Mouse (Mus musculus): ENCODE measurements at regions not wholly inside any gene's neighbourhood (a gene's known extent, or its start where the extent isn't known, plus 50 kb on each side); places are given as distances from the start of the nearest gene placed in this dataset.

GRCm38 (mm10) chr4:152647620-152648019 lies 169.9 kb upstream of the Kcnab2 start:
- WGBS: 55% methylated on average over 7 of the region's 7 CpGs
- Histone ChIP-seq H3K27me3 (ENCODE audit: control insufficient read depth, insufficient read depth, low read length) (no peaks in the 10 kb centered on the region), H3K36me3 (ENCODE audit: control insufficient read depth, insufficient read depth, low read length) (no peaks in the 10 kb centered on the region), H3K4me2 (replicated peaks; ENCODE audit: low read depth, low read length) (no peak overlapping the region), H3K4me3 (ENCODE audit: low read depth, low read length) (no peak overlapping the region), H3K9me3 (ENCODE audit: control insufficient read depth, low read depth, low read length) (no peaks in the 10 kb centered on the region), H3K27ac (ENCODE audit: low read length) (no peak overlapping the region), H3K4me1 (ENCODE audit: control insufficient read depth, insufficient read depth, low read length) (no peaks in the 10 kb centered on the region), H3K9ac (replicated peaks; ENCODE audit: low read depth, low read length) (no peak overlapping the region)
- no peak for ATAC-seq (ENCODE audit: insufficient number of reproducible peaks, insufficient read depth, low FRiP score, low read depth)

- Histone ChIP-seq H3K27me3 (ENCODE audit: control insufficient read depth, insufficient read depth, low read length) (no peaks in the 10 kb centered on the region), H3K36me3 (ENCODE audit: control insufficient read depth, insufficient read depth, low read length) (no peaks in the 10 kb centered on the region), H3K4me1 (ENCODE audit: control insufficient read depth, insufficient read depth, low read length) (no peaks in the 10 kb centered on the region), H3K9me3 (ENCODE audit: control insufficient read depth, low read depth, low read length) (no peaks in the 10 kb centered on the region), H3K4me2 (replicated peaks; ENCODE audit: low read depth, low read length) (no peak overlapping the region), H3K9ac (replicated peaks; ENCODE audit: low read depth, low read length) (no peak overlapping the region), H3K27ac (ENCODE audit: low read length) (no peak overlapping the region), H3K4me3 (ENCODE audit: low read depth, low read length) (no peak overlapping the region)
- no peak for ATAC-seq (ENCODE audit: insufficient number of reproducible peaks, insufficient read depth, low FRiP score, low read depth)
- 90% methylated on average over 14 of the region's 14 CpGs for WGBS
Measured at GRCm38 (mm10) chr4:152647084-152647483, 169.4 kb upstream of the Kcnab2 start.

- H3K27ac ChIP-seq (ENCODE audit: low read length): no peak overlapping the region
- H3K4me1 ChIP-seq (ENCODE audit: control insufficient read depth, insufficient read depth, low read length): peaks cover 5% of the 10 kb centered on the region
- no peak for ATAC-seq (ENCODE audit: insufficient number of reproducible peaks, insufficient read depth, low FRiP score, low read depth)
- no peaks in the 10 kb centered on the region for H3K27me3 ChIP-seq (ENCODE audit: control insufficient read depth, insufficient read depth, low read length)
- H3K9ac ChIP-seq (replicated peaks; ENCODE audit: low read depth, low read length): no peak overlapping the region
- no peak overlapping the region for H3K4me2 ChIP-seq (replicated peaks; ENCODE audit: low read depth, low read length)
- WGBS: 67% methylated on average over 6 of the region's 6 CpGs
- no peaks in the 10 kb centered on the region for H3K36me3 ChIP-seq (ENCODE audit: control insufficient read depth, insufficient read depth, low read length)
- no peaks in the 10 kb centered on the region for H3K9me3 ChIP-seq (ENCODE audit: control insufficient read depth, low read depth, low read length)
- H3K4me3 ChIP-seq (ENCODE audit: low read depth, low read length): no peak overlapping the region
Measured at GRCm38 (mm10) chr4:152637088-152637487, 159.4 kb upstream of the Kcnab2 start.

- no peak for ATAC-seq (ENCODE audit: insufficient number of reproducible peaks, insufficient read depth, low FRiP score, low read depth)
- Histone ChIP-seq H3K27ac (ENCODE audit: low read length) (no peak overlapping the region), H3K36me3 (ENCODE audit: control insufficient read depth, insufficient read depth, low read length) (no peaks in the 10 kb centered on the region), H3K27me3 (ENCODE audit: control insufficient read depth, insufficient read depth, low read length) (no peaks in the 10 kb centered on the region), H3K4me1 (ENCODE audit: control insufficient read depth, insufficient read depth, low read length) (peaks cover 5% of the 10 kb centered on the region), H3K4me2 (replicated peaks; ENCODE audit: low read depth, low read length) (no peak overlapping the region), H3K9ac (replicated peaks; ENCODE audit: low read depth, low read length) (no peak overlapping the region), H3K9me3 (ENCODE audit: control insufficient read depth, low read depth, low read length) (no peaks in the 10 kb centered on the region), H3K4me3 (ENCODE audit: low read depth, low read length) (no peak overlapping the region)
- WGBS: 26% methylated on average over 6 of the region's 6 CpGs
Measured at GRCm38 (mm10) chr4:152633896-152634295, 156.2 kb upstream of the Kcnab2 start.

- Histone ChIP-seq H3K4me3 (ENCODE audit: low read depth, low read length) (no peak overlapping the region), H3K4me1 (ENCODE audit: control insufficient read depth, insufficient read depth, low read length) (0 out of 2 replicates have a peak, but pooled peaks cover 7% of the 10 kb centered on the region), H3K36me3 (ENCODE audit: control insufficient read depth, insufficient read depth, low read length) (no peaks in the 10 kb centered on the region), H3K27me3 (ENCODE audit: control insufficient read depth, insufficient read depth, low read length) (no peaks in the 10 kb centered on the region), H3K27ac (ENCODE audit: low read length) (no peak overlapping the region), H3K9me3 (ENCODE audit: control insufficient read depth, low read depth, low read length) (no peaks in the 10 kb centered on the region), H3K4me2 (replicated peaks; ENCODE audit: low read depth, low read length) (no peak overlapping the region), H3K9ac (replicated peaks; ENCODE audit: low read depth, low read length) (no peak overlapping the region)
- no peak for ATAC-seq (ENCODE audit: insufficient number of reproducible peaks, insufficient read depth, low FRiP score, low read depth)
- WGBS: 66% methylated on average over 4 of the region's 4 CpGs
Measured at GRCm38 (mm10) chr4:152628111-152628510, 150.4 kb upstream of the Kcnab2 start.

GRCm38 (mm10) chr4:152625032-152626003 lies 147.6 kb upstream of the Kcnab2 start:
- H3K27me3 ChIP-seq (ENCODE audit: control insufficient read depth, insufficient read depth, low read length): no peaks in the 10 kb centered on the region
- H3K4me1 ChIP-seq (ENCODE audit: control insufficient read depth, insufficient read depth, low read length): 0 out of 2 replicates have a peak, but pooled peaks cover 7% of the 10 kb centered on the region
- no peak overlapping the region for H3K4me2 ChIP-seq (replicated peaks; ENCODE audit: low read depth, low read length)
- H3K4me3 ChIP-seq (ENCODE audit: low read depth, low read length): no peak overlapping the region
- WGBS: 5% methylated on average over 22 of the region's 22 CpGs
- no peaks in the 10 kb centered on the region for H3K9me3 ChIP-seq (ENCODE audit: control insufficient read depth, low read depth, low read length)
- no peaks in the 10 kb centered on the region for H3K36me3 ChIP-seq (ENCODE audit: control insufficient read depth, insufficient read depth, low read length)
- ATAC-seq (ENCODE audit: insufficient number of reproducible peaks, insufficient read depth, low FRiP score, low read depth): peak; percentile 53
- H3K27ac ChIP-seq (ENCODE audit: low read length): no peak overlapping the region
- H3K9ac ChIP-seq (replicated peaks; ENCODE audit: low read depth, low read length): no peak overlapping the region

- H3K4me3 ChIP-seq (ENCODE audit: low read depth, low read length): no peak overlapping the region
- no peak overlapping the region for H3K9ac ChIP-seq (replicated peaks; ENCODE audit: low read depth, low read length)
- no peak overlapping the region for H3K27ac ChIP-seq (ENCODE audit: low read length)
- H3K9me3 ChIP-seq (ENCODE audit: control insufficient read depth, low read depth, low read length): no peaks in the 10 kb centered on the region
- H3K4me1 ChIP-seq (ENCODE audit: control insufficient read depth, insufficient read depth, low read length): 0 out of 2 replicates have a peak, but pooled peaks cover 7% of the 10 kb centered on the region
- H3K4me2 ChIP-seq (replicated peaks; ENCODE audit: low read depth, low read length): no peak overlapping the region
- no peaks in the 10 kb centered on the region for H3K27me3 ChIP-seq (ENCODE audit: control insufficient read depth, insufficient read depth, low read length)
- ATAC-seq (ENCODE audit: insufficient number of reproducible peaks, insufficient read depth, low FRiP score, low read depth): no peak
- WGBS: 65% methylated on average over 9 of the region's 9 CpGs
- no peaks in the 10 kb centered on the region for H3K36me3 ChIP-seq (ENCODE audit: control insufficient read depth, insufficient read depth, low read length)
Measured at GRCm38 (mm10) chr4:152622022-152622777, 144.5 kb upstream of the Kcnab2 start.

- H3K27ac ChIP-seq (ENCODE audit: low read length): no peak overlapping the region
- H3K4me3 ChIP-seq (ENCODE audit: low read depth, low read length): no peak overlapping the region
- WGBS: 38% methylated on average over 3 of the region's 3 CpGs
- no peak for ATAC-seq (ENCODE audit: insufficient number of reproducible peaks, insufficient read depth, low FRiP score, low read depth)
- H3K4me2 ChIP-seq (replicated peaks; ENCODE audit: low read depth, low read length): no peak overlapping the region
- no peaks in the 10 kb centered on the region for H3K27me3 ChIP-seq (ENCODE audit: control insufficient read depth, insufficient read depth, low read length)
- H3K36me3 ChIP-seq (ENCODE audit: control insufficient read depth, insufficient read depth, low read length): no peaks in the 10 kb centered on the region
- no peaks in the 10 kb centered on the region for H3K4me1 ChIP-seq (ENCODE audit: control insufficient read depth, insufficient read depth, low read length)
- no peaks in the 10 kb centered on the region for H3K9me3 ChIP-seq (ENCODE audit: control insufficient read depth, low read depth, low read length)
- H3K9ac ChIP-seq (replicated peaks; ENCODE audit: low read depth, low read length): no peak overlapping the region
Measured at GRCm38 (mm10) chr4:152617636-152618035, 140.0 kb upstream of the Kcnab2 start.
